Mouse (Mus musculus) urinary bladder, postnatal 25 days (tissue): Measurements from ENCODE around the gene Oaz2.

Experiments
- DNase-seq: peaks from one replicate; pipeline ENCODE4 v3.0.0; 2022; ENCODE audit warnings: low spot score

Oaz2 gene

DNA sequence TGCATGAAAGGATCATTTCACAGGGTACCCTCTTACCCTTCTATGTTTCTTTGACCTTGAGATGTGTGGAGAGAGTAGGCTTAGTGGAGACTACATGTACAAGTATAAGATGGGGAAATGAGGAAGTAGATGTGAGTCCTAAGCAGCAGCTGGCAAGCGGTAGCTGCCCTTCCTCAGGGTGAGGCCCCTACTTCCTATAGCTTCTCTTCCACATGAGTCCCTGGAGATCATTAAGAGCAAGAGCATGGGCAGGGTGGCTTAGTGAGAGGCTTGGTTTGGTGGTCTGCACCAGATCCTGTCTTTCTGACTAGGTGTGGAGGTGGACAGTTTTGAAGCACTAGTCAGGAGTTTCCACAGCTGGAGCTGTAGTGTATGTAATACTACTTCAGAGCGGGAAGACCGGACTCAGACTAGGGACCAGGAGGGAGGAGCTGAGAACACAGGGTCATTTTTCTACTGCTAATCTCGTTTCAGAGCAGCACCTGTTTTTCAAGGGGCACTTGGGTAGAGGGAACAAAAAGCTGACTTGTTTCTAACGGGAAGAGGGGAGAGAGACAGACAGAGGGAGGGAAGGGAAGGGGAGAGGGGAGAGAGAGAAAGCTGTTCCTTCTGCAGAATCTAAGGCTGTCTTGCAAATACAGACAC lies 25.3 kb downstream of the Oaz2 start:
- DNase-seq: no peak

DNA sequence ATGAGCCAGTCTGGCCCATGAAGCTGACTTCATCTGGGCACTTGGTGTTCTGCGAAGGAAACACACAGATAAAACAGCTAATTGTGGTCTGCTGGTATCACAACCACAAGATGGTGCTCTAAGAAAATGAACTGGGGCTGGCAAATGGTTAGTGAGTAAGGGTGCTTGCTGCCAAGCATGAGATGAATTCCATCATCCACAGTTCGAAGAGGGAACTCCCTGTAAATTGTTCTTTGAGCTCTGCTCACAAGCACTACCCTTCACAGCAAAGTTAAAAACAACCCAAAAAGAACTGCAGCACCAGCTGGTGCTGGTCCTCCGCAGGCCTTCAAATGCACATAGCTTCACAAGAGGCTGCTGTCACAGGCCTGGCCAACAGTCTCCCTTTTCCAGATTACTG lies 27.8 kb downstream of the Oaz2 start:
- DNase-seq: no peak

DNA sequence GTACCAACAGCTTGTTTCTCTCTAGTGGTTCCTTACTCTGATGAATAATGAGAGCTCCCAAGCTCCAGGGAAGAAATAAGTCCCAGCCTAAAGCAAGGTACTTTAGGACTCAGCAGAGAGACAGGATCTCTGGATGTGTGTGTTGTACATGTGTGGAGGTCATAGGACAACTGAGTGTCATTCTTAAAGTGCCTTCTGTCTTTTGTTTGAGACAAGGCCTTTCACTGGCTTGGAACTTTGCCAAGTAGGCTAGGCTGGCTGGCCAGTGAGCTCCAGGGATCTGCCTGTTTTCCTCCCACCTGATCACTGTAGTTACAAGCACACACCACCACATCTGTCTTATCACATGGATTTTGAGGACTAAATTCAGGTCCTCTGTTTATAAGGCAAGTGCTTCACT lies 28.5 kb downstream of the Oaz2 start:
- DNase-seq: no peak

DNA sequence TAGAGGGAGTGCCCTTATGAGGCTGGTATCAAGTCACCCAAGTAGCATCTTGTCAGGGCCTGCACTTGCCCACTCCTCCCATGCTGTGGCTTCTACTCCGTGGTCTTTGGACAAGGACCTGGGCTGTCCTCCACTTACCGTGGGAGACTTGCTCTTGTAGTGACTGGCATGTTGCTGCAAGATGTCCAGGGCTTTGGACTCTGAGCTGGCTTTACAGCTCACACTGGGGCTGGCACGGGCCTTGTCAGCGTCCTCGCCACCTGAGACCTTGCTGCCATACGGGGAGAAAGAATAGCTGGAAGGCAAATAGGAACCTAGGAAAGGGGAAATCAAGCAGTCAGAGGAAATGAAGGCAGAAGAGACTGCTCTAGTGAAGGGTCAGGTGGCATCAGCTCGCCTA lies 29.6 kb downstream of the Oaz2 start:
- no peak for DNase-seq

DNA sequence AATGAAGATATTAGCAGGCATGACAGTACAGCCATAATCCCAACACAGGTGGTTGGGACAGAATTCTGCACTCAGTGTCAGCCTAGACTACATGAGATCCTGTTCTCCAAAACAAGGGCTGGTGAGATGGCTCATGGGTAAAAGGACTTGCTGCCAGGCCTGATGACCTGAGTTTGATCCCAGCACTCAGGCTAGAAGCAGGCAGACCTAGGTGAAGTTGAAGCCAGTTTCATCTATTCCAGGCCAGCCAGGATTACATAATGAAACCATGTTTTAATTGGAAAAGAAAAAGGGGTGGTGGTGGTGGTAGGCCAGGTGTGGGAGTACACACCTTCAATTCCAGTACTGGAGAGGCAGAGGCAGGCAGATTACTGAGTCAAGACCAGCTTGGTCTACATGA lies 30.2 kb downstream of the Oaz2 start:
- no peak for DNase-seq

DNA sequence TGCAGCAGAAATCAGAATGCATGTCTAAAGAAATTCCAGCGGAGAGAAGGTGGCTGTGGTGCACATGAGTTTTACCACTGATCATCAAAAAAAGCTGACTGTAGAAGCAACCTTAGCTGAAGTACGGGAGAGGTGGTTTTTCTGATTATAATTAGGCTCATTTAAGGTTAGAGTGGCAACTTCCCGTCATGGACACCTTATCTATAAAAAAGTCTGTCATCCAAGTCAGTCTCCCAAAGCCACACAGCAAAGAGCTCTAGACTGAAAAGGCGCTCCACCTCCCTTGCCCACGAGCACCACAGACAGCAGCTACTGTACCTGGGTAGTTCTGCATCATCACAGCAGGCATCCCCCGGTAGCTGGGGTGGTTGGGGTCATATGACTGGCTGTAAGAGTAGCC lies 32.7 kb downstream of the Oaz2 start:
- DNase-seq: no peak

DNA sequence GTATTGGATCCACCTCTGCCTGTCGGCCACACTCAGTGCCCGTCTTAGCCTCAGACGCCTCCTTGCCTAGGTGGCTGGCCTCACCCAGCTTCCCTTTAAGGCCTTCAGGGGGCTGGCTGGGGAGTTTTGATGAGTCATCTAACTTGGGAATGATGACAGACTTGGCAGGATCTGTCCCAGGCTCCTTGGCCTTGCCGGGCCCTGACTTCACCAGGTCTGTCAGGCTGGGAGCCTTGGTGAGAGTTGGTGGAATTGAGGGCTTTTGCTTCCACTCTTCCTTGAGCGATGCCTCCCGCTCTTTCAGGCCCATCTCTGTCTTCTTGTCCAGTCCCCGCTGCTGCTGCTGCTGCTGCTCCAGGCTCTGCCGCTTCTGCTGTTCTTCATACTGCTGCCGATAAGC lies 34.5 kb downstream of the Oaz2 start:
- no peak for DNase-seq

DNA sequence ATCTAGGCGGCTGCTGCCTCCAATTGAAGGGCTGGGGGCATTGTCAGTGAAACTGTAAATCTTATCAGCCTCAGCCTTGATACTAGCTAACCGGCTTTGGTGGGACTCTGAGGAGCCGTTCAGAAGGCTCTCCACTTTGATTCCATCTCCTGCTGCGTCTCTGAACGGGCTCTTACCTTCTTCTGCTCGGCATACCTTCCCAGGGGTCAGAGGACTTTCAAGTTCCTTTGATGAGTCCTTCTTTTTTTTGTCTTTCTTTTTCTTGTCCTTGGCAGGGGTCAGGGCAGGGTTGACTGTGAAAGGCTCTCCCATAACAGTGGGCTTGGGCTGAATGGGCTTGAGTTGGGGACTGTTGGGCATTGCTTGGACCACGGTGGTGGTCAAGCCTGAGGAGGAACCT lies 35.4 kb downstream of the Oaz2 start:
- no peak for DNase-seq

DNA sequence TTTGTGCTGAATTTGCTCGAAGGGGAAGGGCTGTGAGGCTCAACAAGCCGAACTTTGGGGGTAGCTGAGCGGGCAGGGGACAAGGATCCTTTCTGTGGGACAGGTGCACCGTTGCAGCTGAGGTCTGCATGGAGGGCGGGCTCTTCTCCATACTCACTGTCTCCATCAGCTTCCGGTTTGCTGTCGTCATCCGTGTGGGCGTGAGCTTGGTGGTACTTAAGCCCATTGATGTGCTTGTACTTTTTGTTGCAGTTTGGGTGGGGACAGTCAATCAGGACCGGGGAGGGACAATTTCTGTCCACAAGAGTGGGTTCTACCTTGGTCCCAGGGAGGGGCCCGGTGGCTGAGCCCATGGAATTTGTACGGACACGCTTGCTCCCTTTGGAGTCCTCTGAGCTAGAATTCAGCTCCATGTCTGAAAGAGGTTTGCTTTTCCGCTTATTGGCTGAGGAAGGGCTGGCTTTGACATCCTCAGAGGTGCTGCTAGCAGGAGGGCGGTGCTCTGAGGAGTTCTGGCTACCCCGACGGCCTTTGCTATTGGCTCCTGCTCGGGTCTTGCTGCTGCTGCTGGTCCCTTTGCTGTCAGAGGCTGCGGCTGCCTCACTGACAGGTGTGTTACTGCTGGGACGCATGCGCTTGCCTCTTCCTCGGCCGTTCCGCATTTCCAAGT lies 36.3 kb downstream of the Oaz2 start:
- DNase-seq: no peak

DNA sequence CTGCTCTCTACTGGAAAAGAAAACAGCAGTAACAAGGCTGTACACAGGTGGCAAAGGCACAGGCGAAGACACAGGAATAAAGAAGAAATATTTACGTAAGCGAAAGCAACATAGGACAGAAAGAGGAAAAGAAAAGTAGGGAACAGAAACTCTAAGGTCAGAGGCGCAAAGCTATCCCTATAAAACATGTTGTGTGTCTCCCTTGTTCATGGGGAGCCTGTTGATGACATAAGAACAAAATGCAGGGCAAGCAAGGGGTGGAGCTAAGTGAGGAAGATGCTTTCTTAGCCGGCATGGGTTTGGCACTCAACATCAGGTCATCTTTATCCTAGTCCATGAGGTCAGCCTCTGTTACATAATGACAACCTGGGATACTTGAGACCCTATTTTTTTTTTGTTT lies 50.4 kb downstream of the Oaz2 start:
- DNase-seq: no peak

DNA sequence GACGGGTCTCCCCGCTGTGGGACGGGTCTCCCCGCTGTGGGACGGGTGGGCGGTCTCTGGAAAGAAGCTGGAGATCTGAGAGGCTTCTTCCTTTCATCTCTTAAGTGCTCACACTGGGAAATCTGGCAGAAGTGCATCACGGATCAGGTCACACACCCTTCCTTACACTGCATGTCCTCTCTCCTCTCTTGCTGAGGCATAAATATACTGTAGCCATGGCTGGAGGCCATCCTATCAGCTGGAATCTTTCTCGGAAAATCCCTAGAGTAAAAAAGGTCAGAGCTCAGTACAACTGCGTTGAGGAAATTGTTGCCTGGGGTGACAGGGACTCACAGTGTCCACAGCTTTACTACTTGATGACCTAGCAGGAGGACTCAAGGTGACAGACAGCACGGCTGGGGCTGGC lies 53.4 kb downstream of the Oaz2 start:
- no peak for DNase-seq

DNA sequence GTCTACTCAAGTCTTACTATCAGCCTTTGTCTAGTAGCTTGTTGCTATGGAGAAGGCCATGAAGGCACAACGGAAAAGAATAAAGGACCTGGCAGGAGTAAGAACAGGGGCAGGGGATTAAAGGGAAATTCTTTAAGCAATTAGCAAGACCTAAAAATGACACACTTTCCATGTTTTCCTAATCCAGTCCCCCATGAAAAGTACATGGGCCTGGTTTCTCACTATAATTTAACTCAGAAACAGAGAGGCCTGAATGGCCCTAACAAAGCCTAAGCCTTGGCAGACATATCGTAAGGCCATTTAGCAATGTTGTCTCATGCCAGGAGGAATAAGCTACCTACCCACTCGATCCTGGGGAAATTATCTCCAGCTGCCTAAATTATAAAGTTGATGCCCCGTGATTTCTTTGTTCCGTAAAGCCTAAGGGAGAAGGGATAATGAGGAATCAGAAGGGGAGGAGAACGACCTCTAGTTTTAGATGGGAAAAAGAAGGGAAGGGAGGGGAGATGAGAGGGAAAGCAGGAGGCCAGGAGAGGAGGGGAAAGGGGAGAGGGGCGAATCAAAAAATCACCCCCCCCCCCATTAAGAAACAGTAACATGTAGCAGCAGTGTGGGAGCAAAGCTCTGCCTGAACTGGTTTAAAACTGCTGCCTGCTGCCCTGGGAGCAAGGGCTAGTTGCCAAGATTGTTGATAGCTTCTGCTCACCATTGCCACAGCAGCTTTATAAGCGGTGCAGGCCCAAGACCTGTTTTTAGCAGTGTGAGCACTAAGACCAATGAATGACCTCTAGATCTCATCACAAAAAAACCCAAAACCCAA lies 56.9 kb downstream of the Oaz2 start:
- peak; percentile 20 for DNase-seq

DNA sequence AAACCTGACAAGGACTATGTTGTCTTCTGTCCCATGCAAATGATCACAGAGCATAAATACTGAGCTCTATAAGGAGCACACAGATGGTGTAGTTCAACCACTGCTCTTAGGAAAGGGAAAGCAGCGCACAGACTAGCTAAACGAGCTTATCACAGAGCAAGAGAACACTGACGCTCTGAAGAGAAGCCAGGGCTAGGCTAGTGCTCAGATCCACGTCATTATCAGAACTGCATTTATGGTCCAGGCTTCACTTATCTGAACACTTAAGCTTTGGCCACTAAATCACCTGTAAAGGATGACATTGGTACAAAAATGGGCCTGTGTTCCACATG lies 57.5 kb downstream of the Oaz2 start:
- no peak for DNase-seq

DNA sequence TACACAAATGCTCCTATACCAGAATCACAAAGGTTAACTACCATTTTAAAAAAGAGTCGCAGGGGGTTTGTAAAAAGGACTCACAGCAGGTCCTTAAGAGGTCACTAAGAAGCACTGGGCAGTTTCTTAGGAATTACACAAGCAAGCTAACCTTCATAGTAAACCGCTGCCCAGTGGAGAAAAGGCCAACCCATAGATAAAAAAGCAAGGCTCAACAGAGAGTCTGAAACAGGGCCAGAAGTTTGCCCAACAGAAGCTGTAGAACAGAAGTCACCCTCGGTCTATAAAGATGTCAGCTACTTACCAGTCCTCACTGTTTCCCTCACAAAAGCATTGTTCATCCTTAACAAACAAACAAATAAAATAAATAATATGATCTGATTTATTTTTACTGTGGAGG lies 58.6 kb downstream of the Oaz2 start:
- no peak for DNase-seq

DNA sequence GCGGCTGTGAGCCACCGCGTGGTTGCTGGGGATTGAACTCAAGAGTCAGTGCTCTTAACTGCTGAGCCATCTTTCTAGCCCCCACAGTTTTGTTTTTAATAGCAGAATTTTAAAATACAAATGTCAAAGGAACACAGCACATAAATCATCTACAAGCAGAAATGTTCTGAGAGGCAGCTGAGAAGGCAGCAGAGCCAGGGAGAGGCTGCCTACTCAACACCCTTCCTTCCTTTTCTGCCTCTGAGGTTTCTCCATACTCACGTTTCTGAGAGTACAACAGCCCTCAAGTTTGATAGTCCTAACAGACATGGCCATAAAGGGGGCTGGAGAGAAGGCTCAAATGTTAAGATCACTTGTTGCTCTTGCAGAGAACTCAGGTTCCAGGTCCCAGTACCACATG lies 59.7 kb downstream of the Oaz2 start:
- DNase-seq: no peak

DNA sequence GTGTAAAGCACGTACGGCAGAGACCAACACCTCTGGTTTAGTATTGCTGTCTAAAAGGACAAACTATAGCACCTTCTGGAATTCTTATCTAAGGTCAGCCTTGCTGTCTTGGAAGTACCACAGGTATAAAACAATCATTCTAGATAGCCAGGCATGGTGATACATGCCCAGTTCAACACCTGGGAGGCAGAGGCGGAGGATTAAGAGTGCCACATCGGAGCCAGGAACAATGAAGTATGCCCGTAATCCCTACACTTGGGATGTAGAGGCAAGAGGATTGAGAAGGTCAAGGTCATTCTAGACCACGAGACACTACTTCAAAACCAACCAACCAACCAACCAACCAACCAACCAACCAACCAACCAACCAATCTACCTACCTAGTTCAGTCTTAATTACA lies 60.8 kb downstream of the Oaz2 start:
- no peak for DNase-seq

DNA sequence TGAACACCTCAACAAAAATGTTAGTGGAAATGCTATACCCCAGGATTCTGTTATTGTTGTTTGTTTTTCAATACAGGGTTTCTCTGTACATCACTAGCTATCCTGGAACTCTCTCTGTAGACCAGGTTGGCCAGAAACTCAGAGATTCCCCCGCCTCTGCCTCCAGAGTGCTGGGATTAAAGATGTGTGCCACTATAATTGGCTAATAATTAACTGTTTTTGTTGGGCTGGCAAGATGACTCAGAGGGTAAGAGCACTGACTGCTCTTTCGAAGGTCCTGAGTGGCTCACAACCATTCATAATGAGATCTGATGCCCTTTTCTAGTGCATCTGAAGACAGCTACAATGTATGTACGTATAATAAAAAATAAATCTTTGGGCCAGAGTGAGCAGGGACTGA lies 67.1 kb downstream of the Oaz2 start:
- no peak for DNase-seq
